Comparison of ENCODE assay signal across 8 mouse cellular contexts in genomic region chr11:96645538-96646037, GRCm38 (mm10).
DNase-seq lines count a peak whose midpoint lies in the region; ATAC-seq and TF ChIP-seq lines count a peak whose summit lies in the region.
"Had no signal": no experiment of that assay in that cellular context is flagged by ENCODE, and none has a peak within 500 bp of the region (broad histone marks: within the 10 kb centered on the region; RNA-seq: fewer than 3 reads in every experiment).

No protein-coding gene starts in this region.

- TF ChIP-seq POLR2A in kidney, adult 2 months (IDR thresholded peaks at IDR 0.05; ENCODE audit: low read depth, low read length) = no peak

- no peak overlapping the region for H3K4me3 ChIP-seq in kidney, adult 2 months (ENCODE audit: insufficient read depth, low read depth, low read length)
- no peak overlapping the region for H3K4me3 ChIP-seq in limb, embryonic 13.5 days

- no peak for TF ChIP-seq CTCF in kidney, adult 2 months (conservative IDR thresholded peaks at IDR 0.05; ENCODE audit: insufficient read depth, insufficient read length, low read depth, low read length)

- WGBS in kidney, adult 2 months = 54% methylated on average over 10 of the region's 10 CpGs
- WGBS in limb, embryonic 13.5 days = 34% methylated on average over 10 of the region's 10 CpGs

- H3K4me1 ChIP-seq in kidney, adult 2 months (ENCODE audit: control insufficient read depth, insufficient read depth, low read length) = peaks cover 4% of the 10 kb centered on the region; the same call in 1 of the 2 replicates
- peaks cover 19% of the 10 kb centered on the region for H3K4me1 ChIP-seq in limb, embryonic 13.5 days

- intact Hi-C loops in gastrocnemius, postnatal 36 days (cut with DNase I) = no loop called here

- no peaks in the 10 kb centered on the region for H3K36me3 ChIP-seq in kidney, adult 2 months (ENCODE audit: control insufficient read depth, insufficient read depth, low read length)
- H3K36me3 ChIP-seq in limb, embryonic 13.5 days = no peaks in the 10 kb centered on the region

- H3K9me3 ChIP-seq in limb, embryonic 13.5 days = no peaks in the 10 kb centered on the region

- H3K27me3 ChIP-seq in kidney, adult 2 months (replicated peaks; ENCODE audit: control insufficient read depth, insufficient read depth, low read length) = no peaks in the 10 kb centered on the region
- H3K27me3 ChIP-seq in limb, embryonic 13.5 days = peaks cover 50% of the 10 kb centered on the region

- H3K9ac ChIP-seq in limb, embryonic 13.5 days = no peak overlapping the region
- H3K9ac ChIP-seq: liver, embryonic 14.5 days had no signal

- no peak for ATAC-seq in limb, embryonic 13.5 days (ENCODE audit: low FRiP score, low read depth)

- peak overlapping the region; percentile 63; the same call in 1 of the 2 replicates for H3K27ac ChIP-seq in kidney, adult 2 months (ENCODE audit: insufficient read depth, low read depth, low read length)
- H3K27ac ChIP-seq in limb, embryonic 13.5 days = peak overlapping the region; percentile 28; the same call in 1 of the 2 replicates
- H3K27ac ChIP-seq: liver, embryonic 14.5 days had no signal

- H3K4me2 ChIP-seq in limb, embryonic 13.5 days (replicated peaks) = no peak overlapping the region

- DNase-seq in adrenal gland, adult 8-10 months = peak; percentile 17
- peak; percentile 63 for DNase-seq in embryo, embryonic 9.5 days (ENCODE audit: extremely low spot score)
- peak; percentile 25 to 40 for DNase-seq in gastrocnemius, postnatal 36 days
- DNase-seq in kidney, adult 2 months = peak; percentile 82
- peak; percentile 34 for DNase-seq in retina, postnatal 7 days (ENCODE audit: low read depth, low spot score)
- no peak for DNase-seq in thymus, postnatal 10 days (ENCODE audit: low spot score in 2 of 2)

Comparison
In these comparisons a context has a peak if more than half of its experiments do, and no peak if none do; other contexts are left out.
1. DNase-seq: peak in adrenal gland, adult 8-10 months (single experiment), embryo, embryonic 9.5 days (single experiment), gastrocnemius, postnatal 36 days (2 of 2), kidney, adult 2 months (single experiment) and retina, postnatal 7 days (single experiment); none in thymus, postnatal 10 days (0 of 2).